Mouse (Mus musculus) neural tube, embryonic 13.5 days (tissue): Measurements from ENCODE around the gene Taar7e. TPM values are rescaled to one million over a fixed set of nuclear protein-coding genes. Genes with fewer than 3 reads are reported as not detected.
"Not testable (repeated sequence)": the region's sequence is repeated elsewhere in the genome, so short reads cannot be mapped to it uniquely, and the experiment has no call there.

ENCODE experiments used
- ATAC-seq: fragments of 200-750 bp; cut with Nextera tagmentation; 2 replicates; pipeline ENCODE4 v1.8.0; 2017; ENCODE audit warnings: low read depth, mild to moderate bottlenecking, moderate TSS enrichment, moderate library complexity
- H3K27ac ChIP-seq: fragments of 300-500 bp; sonication (generic); replicated peaks from 2 replicates; pipeline ENCODE4 v1.5.1; 2015; ENCODE audit warnings: moderate library complexity, mild to moderate bottlenecking, inconsistent platforms
- H3K27me3 ChIP-seq: fragments of 300-500 bp; sonication (generic); 2 replicates; pipeline ENCODE4 v1.6.1; 2015; ENCODE audit warnings: mild to moderate bottlenecking, inconsistent platforms
- H3K36me3 ChIP-seq: fragments of 300-500 bp; sonication (generic); 2 replicates; pipeline ENCODE4 v1.6.1; 2015; ENCODE audit warnings: mild to moderate bottlenecking, inconsistent platforms
- H3K4me1 ChIP-seq: fragments of 300-500 bp; sonication (generic); replicated peaks from 2 replicates; pipeline ENCODE4 v1.6.1; 2015; ENCODE audit warnings: inconsistent platforms
- H3K4me2 ChIP-seq: fragments of 300-500 bp; sonication (generic); 2 replicates; pipeline ENCODE4 v1.6.1; 2015; ENCODE audit warnings: inconsistent platforms, mild to moderate bottlenecking, moderate library complexity
- H3K4me3 ChIP-seq: fragments of 300-500 bp; sonication (generic); 2 replicates; pipeline ENCODE4 v1.5.1; 2015; ENCODE audit warnings: mild to moderate bottlenecking, inconsistent platforms
- H3K9ac ChIP-seq: fragments of 300-500 bp; sonication (generic); 2 replicates; pipeline ENCODE4 v1.6.1; 2015; ENCODE audit warnings: moderate library complexity, mild to moderate bottlenecking, inconsistent platforms
- H3K9me3 ChIP-seq: fragments of 300-500 bp; sonication (generic); 2 replicates; pipeline ENCODE4 v1.6.1; 2016; ENCODE audit warnings: inconsistent platforms
- WGBS: fragments of 180-500 bp; shearing (Covaris S2); methylation state at CpG from one replicate; pipeline ENCODE4 v1.1.7; 2015; 5-methylcytosine and 5-hydroxymethylcytosine counted together
- polyA plus RNA-seq: library from polyadenylated mRNA; unstranded; fragments of >200 nt; fragmentation: Nextera tagmentation; extraction: Ambion mirVana; gene quantifications from 2 replicates; pipeline ENCODE4 v1.2.1, GENCODE M21; 2015

Taar7e gene
- polyA plus RNA-seq, result not detected in 2 replicates

GRCm38 (mm10) chr10:24037314-24037713, at the start of gene Taar7e:
Gene Taar7e (plus strand): TSS chr10:24037614.
- H3K4me2 ChIP-seq, result no peak within 1 kb of the TSS
- no peaks in the 10 kb centered on the region for H3K4me1 ChIP-seq
- H3K9ac ChIP-seq, result no peak within 1 kb of the TSS
- no peaks in the 10 kb centered on the region for H3K36me3 ChIP-seq
- H3K9me3 ChIP-seq, result no peaks in the 10 kb centered on the region
- 97% methylated on average over 2 of the region's 2 CpGs for WGBS
- H3K27ac ChIP-seq, result no peak within 1 kb of the TSS
- ATAC-seq, result no peak
- no peak within 1 kb of the TSS for H3K4me3 ChIP-seq
- H3K27me3 ChIP-seq, result no peaks in the 10 kb centered on the region

DNA sequence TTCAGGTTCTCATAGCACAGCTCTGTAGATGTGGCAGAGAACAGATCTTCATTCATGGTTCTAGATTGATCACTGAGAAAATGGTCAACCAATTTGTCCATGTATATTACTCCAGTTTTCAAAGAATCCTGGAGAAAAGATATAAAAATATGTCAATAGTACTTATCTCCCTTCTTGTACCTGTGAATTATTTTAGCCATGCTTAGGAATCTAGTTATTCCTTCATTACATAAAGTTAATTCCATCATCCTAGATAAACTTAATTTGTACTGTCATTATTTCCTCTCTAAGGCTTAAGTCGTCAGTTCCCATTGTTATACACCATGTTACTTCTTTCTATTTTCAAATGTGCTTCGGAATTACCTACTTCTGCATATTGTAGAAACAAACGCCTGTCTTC, 44.0 kb upstream of the Taar7e start, which contains the start of gene Taar7a:
Gene Taar7a, minus strand, starts transcription at position 101 of the 400 bp plus-strand sequence.
- no peak within 1 kb of the TSS for H3K27ac ChIP-seq
- no peaks in the 10 kb centered on the region for H3K27me3 ChIP-seq
- H3K9me3 ChIP-seq, result no peaks in the 10 kb centered on the region
- no peak for ATAC-seq
- no peak within 1 kb of the TSS for H3K9ac ChIP-seq
- H3K36me3 ChIP-seq, result no peaks in the 10 kb centered on the region
- H3K4me1 ChIP-seq, result no peaks in the 10 kb centered on the region
- no peak within 1 kb of the TSS for H3K4me2 ChIP-seq
- 91% methylated on average over 3 of the region's 3 CpGs for WGBS
- H3K4me3 ChIP-seq, result no peak within 1 kb of the TSS

- WGBS, result 77% methylated on average over 1 of the region's 1 CpGs
- no peak within 1 kb of the TSS for H3K9ac ChIP-seq
- H3K4me2 ChIP-seq, result no peak within 1 kb of the TSS
- H3K4me3 ChIP-seq, result no peak within 1 kb of the TSS
- H3K27me3 ChIP-seq, result no peaks in the 10 kb centered on the region
- H3K36me3 ChIP-seq, result no peaks in the 10 kb centered on the region
- no peaks in the 10 kb centered on the region for H3K9me3 ChIP-seq
- ATAC-seq, result no peak
- H3K27ac ChIP-seq, result no peak within 1 kb of the TSS
- H3K4me1 ChIP-seq, result no peaks in the 10 kb centered on the region
Measured at GRCm38 (mm10) chr10:23999639-24000038, 37.8 kb upstream of the Taar7e start, which contains the start of gene Taar7b. Gene Taar7b (plus strand): TSS chr10:23999939.

DNA sequence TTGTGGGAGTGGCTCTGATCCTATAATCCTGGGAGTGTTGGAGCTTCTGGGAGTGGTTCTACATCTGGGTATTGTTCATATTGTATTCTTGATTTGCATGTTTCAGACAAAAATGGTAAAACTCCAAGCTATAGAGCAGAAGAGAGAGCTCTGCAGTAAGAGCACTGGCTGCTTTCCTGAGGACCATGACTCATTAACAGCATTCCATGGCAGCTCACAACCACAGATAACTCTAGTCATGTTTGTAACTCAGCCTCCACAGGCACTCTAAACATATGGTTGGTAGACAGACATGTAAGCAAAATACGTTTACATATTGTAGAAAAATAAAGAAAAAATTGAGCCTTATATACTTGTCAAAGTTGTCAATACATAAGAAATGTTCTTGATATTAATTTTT, 31.0 kb upstream of the Taar7e start:
- H3K9me3 ChIP-seq, result no peaks in the 10 kb centered on the region
- H3K27me3 ChIP-seq, result no peaks in the 10 kb centered on the region
- no peaks in the 10 kb centered on the region for H3K36me3 ChIP-seq
- no peaks in the 10 kb centered on the region for H3K4me1 ChIP-seq
- H3K4me2 ChIP-seq, result no peak overlapping the region
- H3K4me3 ChIP-seq, result no peak overlapping the region
- no peak for ATAC-seq
- WGBS, result 78% methylated on average over 1 of the region's 1 CpGs
- H3K27ac ChIP-seq, result no peak overlapping the region
- H3K9ac ChIP-seq, result no peak overlapping the region

DNA sequence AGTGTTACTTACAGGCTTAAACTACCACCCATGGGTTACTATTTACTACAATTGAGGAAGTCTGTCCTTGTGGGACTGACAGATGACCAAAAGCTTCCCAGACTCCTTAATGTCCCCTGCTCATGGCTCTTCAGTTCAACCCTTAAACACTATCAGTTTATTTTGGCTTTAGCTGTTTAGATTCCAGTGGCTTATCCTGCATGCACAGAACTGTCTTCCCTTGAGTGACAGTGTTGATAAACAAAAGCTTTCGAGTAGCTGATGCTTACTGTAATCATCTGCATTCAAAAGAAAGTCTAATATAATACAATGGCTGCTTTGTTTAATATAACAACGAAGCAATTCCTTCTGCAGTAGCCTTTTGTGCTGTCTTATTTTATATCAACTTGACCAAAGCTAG, 30.4 kb upstream of the Taar7e start:
- 59% methylated on average over 2 of the region's 2 CpGs for WGBS

DNA sequence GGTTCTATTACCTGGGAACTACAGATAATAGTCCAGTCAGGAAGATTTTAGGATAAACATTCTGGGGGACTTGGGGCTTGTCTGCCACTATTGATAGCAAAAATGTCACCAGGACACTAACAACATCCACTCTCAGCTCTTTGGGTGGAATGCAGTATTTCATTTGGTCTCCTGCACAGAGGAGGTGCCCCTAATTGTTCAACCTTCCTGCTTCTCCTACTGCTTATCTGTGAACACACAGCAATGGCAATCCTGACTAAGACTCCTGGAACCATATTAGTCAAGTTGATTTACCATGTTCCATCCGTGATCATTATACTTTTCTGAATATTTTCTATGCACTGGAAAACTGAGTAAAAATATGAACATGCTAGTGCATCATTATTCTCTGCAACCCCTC, 29.3 kb upstream of the Taar7e start:
- 81% methylated on average over 1 of the region's 1 CpGs for WGBS

More for the DNA sequence above, 30.4 kb upstream of the Taar7e start:
- Histone ChIP-seq H3K36me3 (no peaks in the 10 kb centered on the region), H3K4me1 (no peaks in the 10 kb centered on the region), H3K9ac (no peak overlapping the region), H3K4me2 (no peak overlapping the region), H3K9me3 (no peaks in the 10 kb centered on the region), H3K4me3 (no peak overlapping the region), H3K27ac (no peak overlapping the region), H3K27me3 (no peaks in the 10 kb centered on the region)
- no peak for ATAC-seq

GRCm38 (mm10) chr10:24026922-24027321, 10.5 kb upstream of the Taar7e start, which contains the start of gene Taar7d:
Gene Taar7d (plus strand): TSS chr10:24027222.
- H3K27ac ChIP-seq, result no peak within 1 kb of the TSS
- no peak for ATAC-seq
- no peaks in the 10 kb centered on the region for H3K36me3 ChIP-seq
- H3K4me3 ChIP-seq, result no peak within 1 kb of the TSS
- no peak within 1 kb of the TSS for H3K4me2 ChIP-seq
- no peaks in the 10 kb centered on the region for H3K4me1 ChIP-seq
- H3K9ac ChIP-seq, result no peak within 1 kb of the TSS
- no peaks in the 10 kb centered on the region for H3K9me3 ChIP-seq
- no peaks in the 10 kb centered on the region for H3K27me3 ChIP-seq

More for the DNA sequence above, 29.3 kb upstream of the Taar7e start:
- H3K27me3 ChIP-seq, result no peaks in the 10 kb centered on the region
- H3K4me1 ChIP-seq, result no peaks in the 10 kb centered on the region
- H3K9ac ChIP-seq, result no peak overlapping the region
- no peak overlapping the region for H3K4me2 ChIP-seq
- H3K27ac ChIP-seq, result no peak overlapping the region
- H3K36me3 ChIP-seq, result no peaks in the 10 kb centered on the region
- no peak for ATAC-seq
- H3K9me3 ChIP-seq, result no peaks in the 10 kb centered on the region
- no peak overlapping the region for H3K4me3 ChIP-seq

GRCm38 (mm10) chr10:24031347-24031746, 6.1 kb upstream of the Taar7e start:
- no peak overlapping the region for H3K27ac ChIP-seq

GRCm38 (mm10) chr10:24040120-24040869, 2.9 kb downstream of the Taar7e start:
- Histone ChIP-seq H3K27ac (no peak overlapping the region), H3K27me3 (no peaks in the 10 kb centered on the region), H3K9me3 (no peaks in the 10 kb centered on the region), H3K4me3 (no peak overlapping the region), H3K36me3 (no peaks in the 10 kb centered on the region), H3K9ac (no peak overlapping the region), H3K4me1 (no peaks in the 10 kb centered on the region), H3K4me2 (no peak overlapping the region)
- ATAC-seq, result no peak
- WGBS, result 79% methylated on average over 2 of the region's 2 CpGs

More at GRCm38 (mm10) chr10:24031347-24031746, 6.1 kb upstream of the Taar7e start:
- H3K36me3 ChIP-seq, result no peaks in the 10 kb centered on the region
- H3K4me1 ChIP-seq, result no peaks in the 10 kb centered on the region
- no peak overlapping the region for H3K4me2 ChIP-seq
- no peak overlapping the region for H3K4me3 ChIP-seq
- H3K9ac ChIP-seq, result no peak overlapping the region
- no peaks in the 10 kb centered on the region for H3K9me3 ChIP-seq
- H3K27me3 ChIP-seq, result no peaks in the 10 kb centered on the region
- ATAC-seq, result no peak

GRCm38 (mm10) chr10:24049210-24049609, 11.8 kb downstream of the Taar7e start, which contains the start of gene Taar7f:
Gene Taar7f (plus strand): TSS chr10:24049510.
- no peaks in the 10 kb centered on the region for H3K4me1 ChIP-seq

DNA sequence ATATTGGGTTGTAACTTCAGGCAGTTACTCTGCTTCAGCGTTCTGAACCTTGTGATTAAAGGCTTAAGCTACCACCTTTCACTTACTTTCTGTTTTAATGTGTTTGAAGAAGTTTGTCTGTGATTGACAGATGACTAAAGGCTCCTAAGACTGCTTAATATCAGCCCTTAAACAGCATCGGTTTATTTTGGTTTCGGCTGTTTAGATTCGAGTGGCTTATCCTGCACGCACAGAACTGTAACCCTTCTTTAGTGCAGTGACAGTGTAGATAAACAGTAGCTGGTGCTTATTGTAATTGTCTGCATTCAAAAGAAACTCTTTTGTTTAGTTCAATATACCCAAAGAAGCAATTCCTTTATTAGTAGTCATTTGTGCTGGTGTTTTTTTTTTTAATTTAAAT, 14.6 kb downstream of the Taar7e start:
- Histone ChIP-seq H3K4me1 (no peaks in the 10 kb centered on the region), H3K27ac (no peak overlapping the region), H3K27me3 (no peaks in the 10 kb centered on the region), H3K36me3 (no peaks in the 10 kb centered on the region), H3K4me2 (no peak overlapping the region), H3K4me3 (no peak overlapping the region), H3K9ac (no peak overlapping the region), H3K9me3 (no peaks in the 10 kb centered on the region)
- WGBS, result 80% methylated on average over 5 of the region's 5 CpGs
- ATAC-seq, result no peak

More at GRCm38 (mm10) chr10:24049210-24049609, 11.8 kb downstream of the Taar7e start, which contains the start of gene Taar7f:
- H3K9ac ChIP-seq, result no peak within 1 kb of the TSS
- H3K4me3 ChIP-seq, result no peak within 1 kb of the TSS
- no peak within 1 kb of the TSS for H3K27ac ChIP-seq
- no peak within 1 kb of the TSS for H3K4me2 ChIP-seq
- no peaks in the 10 kb centered on the region for H3K36me3 ChIP-seq
- ATAC-seq, result no peak
- H3K27me3 ChIP-seq, result no peaks in the 10 kb centered on the region
- H3K9me3 ChIP-seq, result no peaks in the 10 kb centered on the region

- Histone ChIP-seq H3K27me3 (no peaks in the 10 kb centered on the region), H3K27ac (no peak overlapping the region), H3K4me3 (no peak overlapping the region), H3K9me3 (no peaks in the 10 kb centered on the region), H3K9ac (no peak overlapping the region), H3K4me2 (no peak overlapping the region), H3K36me3 (no peaks in the 10 kb centered on the region), H3K4me1 (no peaks in the 10 kb centered on the region)
- 91% methylated on average over 3 of the region's 3 CpGs for WGBS
- ATAC-seq, result no peak
Measured at GRCm38 (mm10) chr10:24058986-24059385, 21.6 kb downstream of the Taar7e start.

- not testable (repeated sequence) for H3K4me3 ChIP-seq, H3K27ac ChIP-seq, H3K9me3 ChIP-seq, H3K9ac ChIP-seq, H3K36me3 ChIP-seq, H3K4me1 ChIP-seq, H3K4me2 ChIP-seq, H3K27me3 ChIP-seq, ATAC-seq
- WGBS, result 56% methylated on average over 2 of the region's 2 CpGs
Measured at GRCm38 (mm10) chr10:24074751-24075150, 37.3 kb downstream of the Taar7e start.
